Mouse (Mus musculus) ovary, adult 18-20 months (tissue): ENCODE measurements around the gene Wdr46.
"Not testable (repeated sequence)": the region's sequence is repeated elsewhere in the genome, so short reads cannot be mapped to it uniquely, and the experiment has no call there.

ENCODE experiments used
- DNase-seq: peaks from one replicate; pipeline ENCODE4 v3.0.0; 2022; ENCODE audit warnings: low spot score, mixed read lengths

Wdr46 gene

GRCm38 (mm10) chr17:33980181-33981035, 39.9 kb downstream of the Wdr46 start:
- DNase-seq = no peak

DNA sequence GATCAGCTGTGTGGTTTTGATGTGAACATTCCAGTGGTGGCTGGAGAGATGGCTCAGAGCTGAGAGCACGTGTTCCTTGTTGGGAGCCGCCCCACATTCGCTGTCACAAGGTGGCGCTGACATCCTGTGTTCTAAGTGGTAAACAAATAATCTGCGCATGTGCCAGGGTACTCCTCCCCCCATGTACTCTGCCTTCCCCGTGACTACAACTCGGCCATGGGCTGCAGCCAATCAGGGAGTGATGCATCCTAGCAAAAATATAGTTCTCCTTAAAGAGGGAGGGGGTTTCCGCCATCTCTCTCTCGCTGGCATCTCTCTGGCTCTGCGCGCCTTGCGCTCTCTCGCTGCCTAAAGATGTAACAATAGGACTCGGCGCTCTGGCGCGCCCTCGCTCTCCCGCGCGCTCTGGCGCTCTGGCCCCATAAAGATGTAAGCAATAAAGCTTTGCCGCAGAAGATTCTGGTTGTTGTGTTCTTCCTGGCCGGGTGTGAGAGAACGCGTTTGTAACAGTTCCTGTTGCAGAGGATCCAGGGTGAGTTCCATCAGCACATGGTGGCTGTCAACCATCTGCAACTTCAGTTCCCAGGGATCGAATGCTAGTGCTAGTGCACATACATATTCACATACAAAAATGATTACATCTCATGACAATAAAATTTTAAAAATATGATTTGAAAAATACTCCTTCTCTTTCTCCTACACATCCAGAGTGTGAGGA, 40.9 kb downstream of the Wdr46 start:
- DNase-seq = peak; percentile 80

- not testable (repeated sequence) for DNase-seq
These were observed 41.7 kb downstream of the Wdr46 start for GRCm38 (mm10) chr17:33982136-33982535.

- no peak for DNase-seq
These were observed 51.6 kb downstream of the Wdr46 start for GRCm38 (mm10) chr17:33991788-33992664.

DNA sequence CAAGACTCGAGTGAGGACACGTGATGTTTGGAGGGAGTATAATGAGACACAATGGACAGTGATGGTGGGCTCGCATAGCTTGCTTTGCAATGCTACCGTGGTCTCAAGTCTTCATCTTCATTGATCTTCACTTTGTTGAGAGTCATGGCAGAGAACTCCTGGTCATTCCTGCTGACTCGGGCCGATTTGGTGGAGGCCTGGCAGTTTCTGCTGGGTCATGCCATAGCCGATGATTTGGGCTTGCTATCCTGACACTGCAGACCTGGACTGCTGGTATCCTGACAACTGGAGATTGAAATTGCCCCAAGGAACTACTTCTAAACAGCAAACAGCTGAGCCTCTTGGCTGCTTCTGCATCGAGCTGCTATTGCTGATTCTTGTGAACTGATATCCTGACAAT, 54.5 kb downstream of the Wdr46 start:
- DNase-seq = no peak

DNA sequence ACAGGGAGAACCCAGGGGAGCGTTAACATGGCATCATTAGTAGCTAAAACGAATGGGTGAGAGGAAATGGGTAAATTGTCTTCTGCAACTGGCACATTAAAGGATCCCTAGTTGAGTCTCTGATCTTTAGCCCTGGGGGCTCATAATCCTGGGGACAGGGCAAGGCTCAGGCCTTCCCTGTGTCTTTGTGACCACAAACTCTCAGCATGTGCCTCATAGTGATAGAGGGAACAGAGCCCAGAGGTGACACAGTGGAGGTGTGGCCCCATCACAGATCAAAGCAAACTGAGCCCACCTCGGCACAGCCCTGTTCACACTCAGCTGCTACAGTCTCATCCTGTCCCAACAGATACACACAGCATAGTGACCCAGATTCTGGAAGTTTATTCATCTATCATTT, 55.2 kb downstream of the Wdr46 start:
- no peak for DNase-seq

GRCm38 (mm10) chr17:33997025-33997424, 56.6 kb downstream of the Wdr46 start:
- DNase-seq = not testable (repeated sequence)

DNA sequence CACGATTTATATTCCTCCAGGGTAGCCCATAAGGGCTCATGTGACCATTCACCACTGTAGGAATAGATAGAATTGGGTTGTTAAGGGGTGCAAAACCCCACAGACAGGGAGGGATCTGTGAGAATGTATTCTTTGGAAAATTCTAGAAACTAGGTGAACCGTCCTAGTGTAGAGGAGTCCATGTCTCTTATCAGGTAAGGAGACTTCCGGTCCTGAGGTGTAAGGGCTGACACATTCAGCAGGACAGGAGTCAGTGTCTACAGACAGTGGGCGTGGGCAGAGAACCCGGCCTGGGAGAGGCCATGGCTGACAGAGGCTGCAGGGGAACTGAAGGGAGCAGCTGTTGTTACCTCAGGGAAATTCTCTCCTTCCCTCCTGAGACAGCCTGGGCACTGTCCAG, 58.2 kb downstream of the Wdr46 start:
- not testable (repeated sequence) for DNase-seq
